Mouse (Mus musculus) pancreas, adult 10 weeks (tissue): ENCODE results near the gene Parp14. TPM values are rescaled to one million over a fixed set of nuclear protein-coding genes. Genes with fewer than 3 reads are reported as not detected.

Source experiments
- polyA plus RNA-seq: library from polyadenylated mRNA; stranded (reverse); fragments of 350-450 nt; fragmentation: Illumina TruSeq; extraction: RNeasy Lipid Tissue Mini Kit (QIAGEN cat#74804); gene quantifications from one replicate; pipeline ENCODE4 v1.2.3, GENCODE M21; 2015; ENCODE audit warnings: low read depth, low replicate concordance; ENCODE audit not compliant: insufficient read depth

Gene Parp14
- polyA plus RNA-seq, result 6.6 TPM

DNA sequence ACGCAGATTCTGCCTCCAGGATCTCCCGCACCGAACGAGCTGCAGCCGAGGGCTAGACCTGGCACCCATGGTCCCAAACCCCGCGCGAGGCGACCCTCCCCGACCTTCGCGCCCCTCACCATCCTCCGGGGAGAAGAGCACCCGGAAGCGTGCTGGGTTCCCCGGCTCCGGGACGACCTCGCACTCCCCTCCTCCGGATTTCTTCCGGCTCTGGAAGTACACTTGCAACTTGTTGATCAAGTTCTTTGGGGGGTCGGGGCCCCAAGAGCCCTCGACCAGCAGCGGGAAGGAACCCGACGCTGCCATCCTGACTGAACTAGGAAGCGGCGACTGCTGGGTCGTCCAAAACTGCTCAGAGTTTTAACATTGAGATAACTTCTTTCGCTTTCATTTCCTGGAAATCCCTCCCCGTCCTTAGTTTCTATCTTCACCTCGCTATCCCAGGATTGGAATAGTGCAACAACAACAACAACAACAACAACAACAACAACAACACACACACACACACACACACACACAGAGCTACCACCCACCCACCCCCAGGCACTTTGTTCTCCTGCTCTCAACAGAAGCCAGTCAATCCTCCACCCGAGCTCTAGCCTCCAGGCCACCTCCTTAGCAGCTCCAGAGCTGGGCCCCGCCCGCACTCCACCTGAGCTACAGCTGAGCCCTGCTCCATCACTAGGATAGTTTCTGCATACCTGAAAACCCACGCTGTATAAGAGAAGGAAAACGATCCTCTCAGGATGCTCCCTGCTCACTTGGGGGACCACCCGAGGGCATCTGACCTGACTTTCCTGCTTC lies at the start of gene Parp14:
Parp14 (minus strand) TSS at position 497 of the 804 bp plus-strand sequence.

Other genes starting within 250 kb of the Parp14 start
- gene Dirc2, start 102.2 kb downstream of the Parp14 start, polyA plus RNA-seq, result 2.8 TPM
- 0.89 TPM for gene Hspbap1, start 101.2 kb downstream of the Parp14 start, polyA plus RNA-seq
- 3.7 TPM for gene Parp9, start 66.9 kb upstream of the Parp14 start, polyA plus RNA-seq
- 2.1 TPM for gene Dtx3l, start 67.6 kb upstream of the Parp14 start, polyA plus RNA-seq
- 5.1 TPM for gene Kpna1, start 107.2 kb upstream of the Parp14 start, polyA plus RNA-seq
- gene Wdr5b, start 169.6 kb upstream of the Parp14 start, polyA plus RNA-seq, result 1.8 TPM
- 19.9 TPM for gene Fam162a, start 200.1 kb upstream of the Parp14 start, polyA plus RNA-seq
- gene Ccdc58, start 200.1 kb upstream of the Parp14 start, polyA plus RNA-seq, result 19.4 TPM